Mouse (Mus musculus) layer of hippocampus, postnatal 10 days (tissue): ENCODE measurements around the gene Naa16. TPM values are rescaled to one million over a fixed set of nuclear protein-coding genes. Genes with fewer than 3 reads are reported as not detected.

Source experiments
- DNase-seq, 2 experiments: peaks; one replicate each; pipeline ENCODE4 v3.0.0; 2021; ENCODE audit warnings: low spot score in 2 of 2
- total RNA-seq, 2 experiments: library from RNA; stranded (reverse); gene quantifications; 2 replicates each; pipeline ENCODE4 v1.2.3; 2021

The Naa16 gene
- total RNA-seq, 2 experiments from 2014 or later, result 10.6 to 14.5 TPM

DNA sequence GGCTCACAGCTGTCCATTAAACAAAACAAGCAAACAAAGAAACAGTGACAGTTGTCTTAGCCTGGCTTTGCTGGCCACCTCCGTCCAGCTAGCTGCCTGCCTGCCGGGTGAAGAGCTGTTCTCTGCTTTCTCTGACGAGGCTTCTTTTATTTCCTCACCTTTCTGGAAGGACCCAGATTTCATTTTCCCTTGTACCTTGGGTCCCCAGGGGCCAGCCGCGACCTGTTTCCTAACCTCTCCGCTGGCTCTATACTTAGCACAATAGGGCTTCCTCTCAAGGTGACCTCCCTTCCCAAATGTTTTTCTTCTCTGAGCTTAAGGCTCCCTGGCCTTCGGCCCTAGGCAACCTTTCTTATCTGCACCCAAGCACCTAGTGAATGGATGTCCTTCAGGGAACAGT, 112.7 kb downstream of the Naa16 start:
- no peak for DNase-seq

DNA sequence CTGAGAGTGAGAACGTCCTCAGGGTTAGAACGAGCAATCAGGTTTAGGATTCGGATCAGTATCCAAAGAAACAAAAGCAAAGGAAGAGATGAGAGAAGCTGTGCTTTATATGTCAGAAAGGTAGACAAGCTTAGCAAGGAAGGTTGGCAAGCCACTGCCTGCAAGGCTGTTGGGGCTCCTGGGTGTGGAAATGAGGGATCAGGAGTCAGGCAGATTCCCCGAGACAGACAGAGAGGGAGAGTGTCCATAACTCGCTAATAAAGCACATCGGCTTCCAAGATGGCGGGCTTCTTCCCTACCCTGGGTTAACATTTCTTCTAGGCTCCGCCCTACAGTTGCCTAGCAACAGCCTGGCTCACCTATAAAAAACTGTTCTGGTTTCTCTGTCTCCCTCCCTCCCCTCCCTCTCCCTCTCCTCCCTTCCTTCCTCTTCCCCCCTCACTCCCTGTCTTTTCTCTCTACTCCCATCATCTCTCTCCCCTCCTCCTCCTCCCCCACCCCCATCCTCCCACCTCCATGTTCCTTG, 114.6 kb downstream of the Naa16 start:
- DNase-seq, result no peak

DNA sequence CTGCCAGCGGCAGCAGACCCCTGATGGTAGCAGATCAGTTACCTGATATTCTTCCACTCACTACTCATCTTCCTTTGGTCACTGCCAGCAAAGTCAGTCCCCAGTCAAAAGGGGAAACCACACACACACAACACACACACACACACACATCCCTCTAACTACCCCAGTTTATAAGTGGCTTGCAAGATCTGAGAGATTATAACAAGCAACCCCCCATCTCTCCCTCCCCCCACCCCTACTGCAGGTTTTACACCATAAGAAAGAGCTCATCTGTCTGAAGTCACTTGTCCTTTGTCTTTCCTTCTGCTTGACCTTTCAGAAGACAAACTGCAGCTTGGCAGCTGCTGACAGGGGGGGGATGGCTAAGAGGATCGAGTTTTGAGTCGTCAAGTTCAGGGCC, 115.1 kb downstream of the Naa16 start:
- DNase-seq, result no peak

Other genes starting within 250 kb of the Naa16 start
- gene Zfp957, start 143.4 kb downstream of the Naa16 start, total RNA-seq, result not detected
- 10 to 100 TPM; 37.3 to 45.2 TPM for gene Rgcc, start 89.1 kb downstream of the Naa16 start, total RNA-seq
- gene Mtrf1, start 7.0 kb upstream of the Naa16 start, total RNA-seq, result 1 to 10 TPM; 4.4 to 6.3 TPM
- gene Kbtbd7, start 35.7 kb upstream of the Naa16 start, total RNA-seq, result 10 to 100 TPM; 35.5 to 39.9 TPM
- 1 to 10 TPM; 1.5 to 1.6 TPM for gene Kbtbd6, start 61.1 kb upstream of the Naa16 start, total RNA-seq
- 1 to 10 TPM; 6.0 to 6.1 TPM for gene Elf1, start 90.4 kb upstream of the Naa16 start, total RNA-seq
- gene Wbp4, start 90.7 kb upstream of the Naa16 start, total RNA-seq, result 10 to 100 TPM; 49.7 to 51.2 TPM
- gene Sugt1, start 196.9 kb upstream of the Naa16 start, total RNA-seq, result 10 to 100 TPM; 89.6 to 95.4 TPM